Mouse (Mus musculus): Measurements from ENCODE around the gene Anapc15-ps. TPM values are rescaled to one million over a fixed set of nuclear protein-coding genes. Genes with fewer than 3 reads are reported as not detected.

Gene Anapc15-ps
- polyA plus RNA-seq, 1 experiment = not detected

GRCm38 (mm10) chr10:95694559-95695251, 21.5 kb upstream of the Anapc15-ps start:
- TF ChIP-seq CTCF (IDR thresholded peaks at IDR 0.05; ENCODE audit: low read depth, low read length) = no peak
- no peak for TF ChIP-seq POLR2A (IDR thresholded peaks at IDR 0.05; ENCODE audit: borderline replicate concordance, low read depth, low read length)
- H3K27ac ChIP-seq (ENCODE audit: insufficient read depth, low read depth, low read length) = no peak overlapping the region

GRCm38 (mm10) chr10:95691347-95691746, 18.1 kb upstream of the Anapc15-ps start:
- Histone ChIP-seq H3K27ac (ENCODE audit: insufficient read depth, low read depth, low read length) (no peak overlapping the region), H3K4me1 (ENCODE audit: control insufficient read depth, insufficient read depth, low read length) (no peaks in the 10 kb centered on the region), H3K4me3 (ENCODE audit: insufficient read depth, low read length) (no peak overlapping the region)
- no peak for TF ChIP-seq POLR2A (IDR thresholded peaks at IDR 0.05; ENCODE audit: borderline replicate concordance, low read depth, low read length)
- no peak for TF ChIP-seq CTCF (IDR thresholded peaks at IDR 0.05; ENCODE audit: low read depth, low read length)

More at GRCm38 (mm10) chr10:95694559-95695251, 21.5 kb upstream of the Anapc15-ps start:
- Histone ChIP-seq H3K4me3 (ENCODE audit: insufficient read depth, low read length) (no peak overlapping the region), H3K4me1 (ENCODE audit: control insufficient read depth, insufficient read depth, low read length) (no peaks in the 10 kb centered on the region)

- Histone ChIP-seq H3K4me1 (ENCODE audit: control insufficient read depth, insufficient read depth, low read length) (peaks cover 3% of the 10 kb centered on the region), H3K4me3 (ENCODE audit: insufficient read depth, low read length) (no peak overlapping the region), H3K27ac (ENCODE audit: insufficient read depth, low read depth, low read length) (no peak overlapping the region)
- TF ChIP-seq POLR2A (IDR thresholded peaks at IDR 0.05; ENCODE audit: borderline replicate concordance, low read depth, low read length) (no peak), CTCF (IDR thresholded peaks at IDR 0.05; ENCODE audit: low read depth, low read length) (no peak)
These were observed 16.6 kb upstream of the Anapc15-ps start for GRCm38 (mm10) chr10:95689833-95690232.

- TF ChIP-seq POLR2A (IDR thresholded peaks at IDR 0.05; ENCODE audit: borderline replicate concordance, low read depth, low read length) (no peak), CTCF (IDR thresholded peaks at IDR 0.05; ENCODE audit: low read depth, low read length) (no peak)
- no peak overlapping the region for H3K27ac ChIP-seq (ENCODE audit: insufficient read depth, low read depth, low read length)
- H3K4me1 ChIP-seq (ENCODE audit: control insufficient read depth, insufficient read depth, low read length) = peaks cover 5% of the 10 kb centered on the region
- no peak overlapping the region for H3K4me3 ChIP-seq (ENCODE audit: insufficient read depth, low read length)
These were observed 15.8 kb upstream of the Anapc15-ps start for GRCm38 (mm10) chr10:95689058-95689457.

- Histone ChIP-seq H3K27ac (ENCODE audit: insufficient read depth, low read depth, low read length) (no peak overlapping the region), H3K4me1 (ENCODE audit: control insufficient read depth, insufficient read depth, low read length) (peaks cover 5% of the 10 kb centered on the region), H3K4me3 (ENCODE audit: insufficient read depth, low read length) (no peak overlapping the region)
- no peak for TF ChIP-seq CTCF (IDR thresholded peaks at IDR 0.05; ENCODE audit: low read depth, low read length)
- no peak for TF ChIP-seq POLR2A (IDR thresholded peaks at IDR 0.05; ENCODE audit: borderline replicate concordance, low read depth, low read length)
These were observed 14.4 kb upstream of the Anapc15-ps start for GRCm38 (mm10) chr10:95687558-95688141.

- no peak for TF ChIP-seq POLR2A (IDR thresholded peaks at IDR 0.05; ENCODE audit: borderline replicate concordance, low read depth, low read length)
- TF ChIP-seq CTCF (IDR thresholded peaks at IDR 0.05; ENCODE audit: low read depth, low read length) = no peak
- no peak overlapping the region for H3K27ac ChIP-seq (ENCODE audit: insufficient read depth, low read depth, low read length)
- H3K4me1 ChIP-seq (ENCODE audit: control insufficient read depth, insufficient read depth, low read length) = peaks cover 10% of the 10 kb centered on the region
- H3K4me3 ChIP-seq (ENCODE audit: insufficient read depth, low read length) = no peak overlapping the region
These were observed 12.8 kb upstream of the Anapc15-ps start for GRCm38 (mm10) chr10:95686041-95686440.

- Histone ChIP-seq H3K4me3 (ENCODE audit: insufficient read depth, low read length) (no peak overlapping the region), H3K27ac (ENCODE audit: insufficient read depth, low read depth, low read length) (no peak overlapping the region), H3K4me1 (ENCODE audit: control insufficient read depth, insufficient read depth, low read length) (peaks cover 18% of the 10 kb centered on the region)
- TF ChIP-seq CTCF (IDR thresholded peaks at IDR 0.05; ENCODE audit: low read depth, low read length) (no peak), POLR2A (IDR thresholded peaks at IDR 0.05; ENCODE audit: borderline replicate concordance, low read depth, low read length) (no peak)
These were observed 11.7 kb upstream of the Anapc15-ps start for GRCm38 (mm10) chr10:95684782-95685555.

- Histone ChIP-seq H3K27ac (ENCODE audit: insufficient read depth, low read depth, low read length) (no peak overlapping the region), H3K4me1 (ENCODE audit: control insufficient read depth, insufficient read depth, low read length) (peaks cover 23% of the 10 kb centered on the region), H3K4me3 (ENCODE audit: insufficient read depth, low read length) (no peak overlapping the region)
- no peak for TF ChIP-seq POLR2A (IDR thresholded peaks at IDR 0.05; ENCODE audit: borderline replicate concordance, low read depth, low read length)
- no peak for TF ChIP-seq CTCF (IDR thresholded peaks at IDR 0.05; ENCODE audit: low read depth, low read length)
These were observed 11.0 kb upstream of the Anapc15-ps start for GRCm38 (mm10) chr10:95684250-95684649.

GRCm38 (mm10) chr10:95683735-95684134, 10.5 kb upstream of the Anapc15-ps start:
- Histone ChIP-seq H3K27ac (ENCODE audit: insufficient read depth, low read depth, low read length) (no peak overlapping the region), H3K4me3 (ENCODE audit: insufficient read depth, low read length) (no peak overlapping the region), H3K4me1 (ENCODE audit: control insufficient read depth, insufficient read depth, low read length) (peaks cover 27% of the 10 kb centered on the region)
- TF ChIP-seq POLR2A (IDR thresholded peaks at IDR 0.05; ENCODE audit: borderline replicate concordance, low read depth, low read length) (no peak), CTCF (IDR thresholded peaks at IDR 0.05; ENCODE audit: low read depth, low read length) (no peak)

GRCm38 (mm10) chr10:95682964-95683363, 9.7 kb upstream of the Anapc15-ps start:
- H3K4me1 ChIP-seq (ENCODE audit: control insufficient read depth, insufficient read depth, low read length) = peaks cover 34% of the 10 kb centered on the region
- H3K27ac ChIP-seq (ENCODE audit: insufficient read depth, low read depth, low read length) = no peak overlapping the region
- H3K4me3 ChIP-seq (ENCODE audit: insufficient read depth, low read length) = no peak overlapping the region
- TF ChIP-seq POLR2A (IDR thresholded peaks at IDR 0.05; ENCODE audit: borderline replicate concordance, low read depth, low read length) (no peak), CTCF (IDR thresholded peaks at IDR 0.05; ENCODE audit: low read depth, low read length) (no peak)
